Mouse (Mus musculus) heart, postnatal 0 days (tissue): Measurements from ENCODE around the gene Topors. TPM values are rescaled to one million over a fixed set of nuclear protein-coding genes. Genes with fewer than 3 reads are reported as not detected.

Experiments used
- ATAC-seq: fragments of 200-750 bp; cut with Nextera tagmentation; 2 replicates; pipeline ENCODE4 v1.8.0; 2017; ENCODE audit warnings: low read depth, moderate number of reproducible peaks, moderate library complexity; ENCODE audit not compliant: insufficient read depth
- DNase-seq: peaks from one replicate; pipeline ENCODE4 v3.0.0-alpha.2; 2016; ENCODE audit warnings: low spot score
- H3K27ac ChIP-seq: fragments of 300-500 bp; sonication (generic); 2 replicates; pipeline ENCODE4 v1.5.1; 2014; ENCODE audit warnings: low read depth, mild to moderate bottlenecking
- H3K27me3 ChIP-seq: fragments of 300-500 bp; sonication (generic); 2 replicates; pipeline ENCODE4 v1.6.1; 2014; ENCODE audit warnings: low read length, mixed read lengths; ENCODE audit not compliant: control insufficient read depth, insufficient read depth
- H3K36me3 ChIP-seq: fragments of 300-500 bp; sonication (generic); replicated peaks from 2 replicates; pipeline ENCODE4 v1.6.1; 2014; ENCODE audit warnings: low read length, mixed read lengths; ENCODE audit not compliant: control insufficient read depth, insufficient read depth
- H3K4me1 ChIP-seq: fragments of 300-500 bp; sonication (generic); 2 replicates; pipeline ENCODE4 v1.6.1; 2014; ENCODE audit warnings: antibody characterized with exemption; ENCODE audit not compliant: control insufficient read depth, insufficient read depth
- H3K4me2 ChIP-seq: fragments of 300-500 bp; sonication (generic); 2 replicates; pipeline ENCODE4 v1.6.1; 2014; ENCODE audit warnings: low read depth, mild to moderate bottlenecking, low read length, moderate library complexity
- H3K4me3 ChIP-seq: fragments of 300-500 bp; sonication (generic); 2 replicates; pipeline ENCODE4 v1.5.1; 2014; ENCODE audit warnings: low read depth, low read length
- H3K9ac ChIP-seq: fragments of 300-500 bp; sonication (generic); replicated peaks from 2 replicates; pipeline ENCODE4 v1.6.1; 2014; ENCODE audit warnings: low read depth, low read length, mixed read lengths
- H3K9me3 ChIP-seq: fragments of 300-500 bp; sonication (generic); replicated peaks from 2 replicates; pipeline ENCODE4 v1.6.1; 2016; ENCODE audit warnings: low read length; ENCODE audit not compliant: control insufficient read depth
- CTCF ChIP-seq: IDR thresholded peaks from 2 replicates; pipeline ENCODE4 v1.5.1; 2016; ENCODE audit warnings: antibody characterized with exemption, control low read depth, low read depth
- EP300 ChIP-seq: IDR thresholded peaks from 2 replicates; pipeline ENCODE4 v1.6.1; 2016; ENCODE audit warnings: antibody characterized with exemption, low read depth
- WGBS: fragments of 180-500 bp; shearing (Covaris S2); extraction: QIAGEN DNeasy Blood & Tissue Kit; methylation state at CpG from one replicate; pipeline ENCODE4 v1.1.7; 2014; 5-methylcytosine and 5-hydroxymethylcytosine counted together
- polyA plus RNA-seq: library from polyadenylated mRNA; unstranded; fragments of >200 nt; fragmentation: Nextera tagmentation; extraction: Ambion mirVana; gene quantifications from 2 replicates; pipeline ENCODE4 v1.2.1, GENCODE M21; 2015
- total RNA-seq: library from RNA; depleted of rRNA; stranded (reverse); fragments of >200 nt; gene quantifications from 2 replicates; pipeline ENCODE4 v1.2.3, GENCODE M21; 2014; ENCODE audit warnings: low replicate concordance; rRNA removed

The Topors gene
- total RNA-seq (23.6 and 30.3 TPM in 2 replicates), polyA plus RNA-seq (15.1 and 15.5 TPM in 2 replicates)

DNA sequence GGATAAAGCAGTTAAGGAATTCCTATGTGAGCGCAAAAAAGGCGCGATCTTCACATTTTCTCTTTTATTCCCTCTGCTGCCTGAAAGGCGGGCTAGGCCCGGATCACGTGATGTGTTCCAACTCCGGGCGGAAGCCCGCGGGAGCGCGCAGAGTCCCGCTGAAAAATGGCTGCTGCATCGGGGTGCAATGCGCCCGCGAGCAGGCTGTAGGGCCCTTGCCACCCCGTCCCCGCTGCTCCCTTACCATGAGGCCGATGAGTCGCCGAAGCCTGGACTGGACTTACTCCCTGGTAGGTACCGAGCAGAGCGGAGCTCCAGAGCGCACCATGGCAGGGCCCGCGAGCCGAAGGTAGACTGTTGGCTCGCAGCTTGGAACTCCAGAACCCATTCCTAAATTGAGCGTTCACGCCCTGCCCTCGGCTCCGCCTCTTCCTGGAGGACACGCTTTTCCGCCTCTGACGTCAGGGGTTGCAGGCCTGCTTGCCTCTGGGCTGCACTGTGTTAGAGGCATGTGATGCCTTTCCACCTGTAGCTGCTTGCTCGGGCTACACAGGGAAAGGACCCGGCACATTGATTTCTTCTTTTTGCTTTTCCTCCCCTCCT, at the start of gene Topors, which contains the start of gene Smim27:
Topors (minus strand) TSS at position 421 of the 603 bp plus-strand sequence.
Smim27 (plus strand) TSS at position 150 of the 603 bp plus-strand sequence.
- WGBS = under 1% methylated on average over 38 of the region's 38 CpGs
- H3K36me3 ChIP-seq = peaks cover 35% of the 10 kb centered on the region

DNA sequence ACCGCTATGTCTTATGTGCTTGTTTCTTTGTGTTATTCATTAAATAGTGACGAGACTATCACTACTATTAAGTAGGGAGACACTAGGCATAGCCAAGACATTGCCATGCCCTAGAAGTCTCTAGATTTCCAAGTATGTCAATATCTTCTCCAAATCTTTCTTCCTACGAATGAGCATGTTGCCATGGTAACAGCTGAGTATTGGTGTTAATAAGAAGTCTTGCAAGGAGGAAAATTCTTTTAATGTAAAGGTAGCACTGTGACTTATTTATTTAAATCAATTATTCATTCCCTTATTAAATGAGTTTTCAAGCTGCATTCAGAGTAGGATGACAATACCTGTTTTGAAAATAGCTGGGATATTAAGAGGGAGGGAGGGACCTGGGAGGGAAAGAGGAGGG, 47.8 kb upstream of the Topors start:
- ATAC-seq (no peak), DNase-seq (no peak)
- Histone ChIP-seq H3K4me2 (no peak overlapping the region), H3K9me3 (no peaks in the 10 kb centered on the region), H3K4me3 (no peak overlapping the region), H3K27ac (no peak overlapping the region), H3K9ac (no peak overlapping the region), H3K4me1 (no peaks in the 10 kb centered on the region), H3K36me3 (no peaks in the 10 kb centered on the region), H3K27me3 (no peaks in the 10 kb centered on the region)
- TF ChIP-seq CTCF (no peak), EP300 (no peak)
- 73% methylated on average over 3 of the region's 3 CpGs for WGBS

More for the DNA sequence above, at the start of gene Topors, which contains the start of gene Smim27:
- Histone ChIP-seq H3K9me3 (no peaks in the 10 kb centered on the region), H3K4me2 (peak within 1 kb of the TSS; percentile 89), H3K4me1 (peaks cover 9% of the 10 kb centered on the region), H3K27ac (peak within 1 kb of the TSS; percentile 94), H3K27me3 (no peaks in the 10 kb centered on the region), H3K9ac (peak within 1 kb of the TSS; percentile 62), H3K4me3 (peak within 1 kb of the TSS; percentile 65)
- DNase-seq (peak; percentile 97), ATAC-seq (peak; percentile 95)
- TF ChIP-seq CTCF (no peak), EP300 (0 out of 2 replicates have a peak, but pooled peaks have one; percentile 65)

DNA sequence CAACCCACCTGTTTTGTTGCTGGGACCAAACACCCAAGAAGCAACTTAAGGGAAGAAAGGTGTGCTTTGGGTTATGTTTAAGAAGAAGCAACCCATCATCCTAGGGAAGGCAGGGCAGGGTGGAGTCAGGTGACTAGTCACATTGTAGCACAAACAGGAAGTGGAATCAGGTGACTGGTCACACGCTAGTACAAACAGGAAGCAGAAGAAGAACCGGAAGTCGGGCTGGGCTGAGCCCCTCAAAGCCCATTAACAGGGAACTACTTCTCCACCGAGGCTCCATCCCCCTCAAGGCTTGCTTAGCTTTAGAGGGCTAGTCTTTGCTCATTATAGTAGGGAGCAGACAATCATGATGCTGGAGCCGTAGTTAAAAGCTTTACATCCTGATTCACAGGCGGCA, 43.4 kb upstream of the Topors start:
- Histone ChIP-seq H3K27me3 (no peaks in the 10 kb centered on the region), H3K4me2 (no peak overlapping the region), H3K36me3 (no peaks in the 10 kb centered on the region), H3K27ac (no peak overlapping the region), H3K4me1 (no peaks in the 10 kb centered on the region), H3K9me3 (no peaks in the 10 kb centered on the region), H3K9ac (no peak overlapping the region), H3K4me3 (no peak overlapping the region)
- ATAC-seq (no peak), DNase-seq (no peak)
- TF ChIP-seq CTCF (no peak), EP300 (no peak)
- WGBS = 61% methylated on average over 6 of the region's 6 CpGs

DNA sequence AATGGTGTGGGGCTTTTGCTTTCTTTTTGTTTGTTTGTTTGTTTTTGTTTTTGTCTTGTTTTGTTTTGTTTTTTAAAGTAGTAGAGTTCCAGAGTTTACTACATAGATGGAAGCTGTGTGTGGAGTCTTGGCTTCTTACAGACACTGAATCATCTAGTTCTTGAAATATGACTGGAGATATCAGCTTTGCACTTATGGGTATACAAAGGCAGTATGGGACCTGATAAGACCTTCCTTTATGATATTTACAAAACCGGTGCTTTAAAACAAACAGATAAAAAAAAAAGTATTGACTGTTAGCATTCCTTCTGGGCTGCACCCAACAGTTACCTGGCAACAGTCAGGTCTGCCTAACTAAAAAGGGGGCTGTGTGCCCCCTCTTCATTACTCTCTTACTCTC, 42.6 kb upstream of the Topors start:
- ATAC-seq (no peak), DNase-seq (no peak)
- H3K27ac ChIP-seq = no peak overlapping the region
- H3K4me2 ChIP-seq = no peak overlapping the region
- no peaks in the 10 kb centered on the region for H3K36me3 ChIP-seq
- WGBS = 47% methylated on average over 1 of the region's 1 CpGs
- no peaks in the 10 kb centered on the region for H3K4me1 ChIP-seq
- TF ChIP-seq CTCF (no peak), EP300 (no peak)
- no peaks in the 10 kb centered on the region for H3K27me3 ChIP-seq
- no peak overlapping the region for H3K4me3 ChIP-seq
- H3K9me3 ChIP-seq = no peaks in the 10 kb centered on the region
- no peak overlapping the region for H3K9ac ChIP-seq

DNA sequence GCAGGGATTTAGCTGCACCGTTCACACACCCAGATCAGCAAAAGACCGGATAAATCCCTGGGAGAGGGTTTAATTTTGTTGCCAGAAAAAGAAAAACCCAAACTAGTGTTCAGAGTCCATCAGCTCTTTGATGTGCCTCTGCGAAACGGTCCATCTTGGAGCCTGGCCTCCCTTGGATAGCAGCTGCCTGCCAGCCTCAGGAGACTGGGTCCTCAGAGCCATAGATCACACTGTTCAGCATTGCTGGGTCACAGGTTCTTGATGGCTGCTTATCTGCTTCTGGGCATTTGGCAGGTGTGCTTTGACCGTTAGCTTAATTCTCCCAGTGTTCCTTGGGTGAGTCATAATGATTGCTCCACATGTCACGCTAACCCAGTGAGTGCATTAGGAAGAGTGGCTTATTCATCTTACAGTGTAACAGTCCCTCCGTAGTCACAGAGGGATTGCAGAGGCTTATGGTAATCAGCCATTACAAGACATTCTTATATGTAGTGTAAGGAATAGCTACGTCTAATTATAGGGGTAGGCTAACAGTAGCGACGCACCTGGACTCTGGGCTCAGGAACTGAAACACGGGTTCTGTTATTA, 41.2 kb upstream of the Topors start:
- no peak for TF ChIP-seq EP300
- no peak for TF ChIP-seq CTCF
- 74% methylated on average over 11 of the region's 11 CpGs for WGBS
- ATAC-seq = no peak

More for the DNA sequence above, 41.2 kb upstream of the Topors start:
- Histone ChIP-seq H3K27me3 (no peaks in the 10 kb centered on the region), H3K4me2 (no peak overlapping the region), H3K4me3 (no peak overlapping the region), H3K36me3 (no peaks in the 10 kb centered on the region), H3K9ac (no peak overlapping the region), H3K9me3 (no peaks in the 10 kb centered on the region), H3K4me1 (no peaks in the 10 kb centered on the region), H3K27ac (no peak overlapping the region)
- DNase-seq = no peak
